Mouse (Mus musculus) erythroblast, embryonic 14.5 days (primary cell): ENCODE results near the gene Bri3bp.

Source experiments
- GATA1 ChIP-seq: IDR thresholded peaks from 2 replicates; pipeline ENCODE4 v1.6.1; 2012; ENCODE audit warnings: low read length, inconsistent platforms, mixed read lengths
- TAL1 ChIP-seq: IDR thresholded peaks from 3 replicates; pipeline ENCODE4 v1.6.1; 2012; ENCODE audit warnings: low read length, inconsistent platforms, mixed read lengths

DNA sequence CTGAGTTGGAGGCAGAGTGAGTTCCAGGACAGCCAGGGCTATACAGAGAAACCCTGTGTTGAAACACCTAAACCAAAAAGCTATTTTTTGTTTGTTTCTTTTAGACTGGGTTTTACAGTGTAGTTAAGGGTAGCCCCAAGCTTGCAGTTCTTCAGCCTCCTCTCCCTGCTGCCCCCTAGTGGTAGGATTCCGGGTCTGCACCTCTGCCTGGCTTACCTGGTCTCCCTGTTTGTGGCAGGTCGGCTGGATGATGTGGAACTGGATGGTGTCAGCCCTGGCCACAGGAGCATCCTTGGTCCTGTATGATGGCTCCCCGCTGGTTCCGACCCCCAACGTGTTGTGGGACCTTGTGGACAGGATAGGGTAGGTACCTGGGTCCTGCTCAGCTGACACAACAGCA, 68.2 kb downstream of the Bri3bp start:
- no peak for TF ChIP-seq TAL1
- no peak for TF ChIP-seq GATA1
